In genomic region chr17:46118423-46118850, GRCm38 (mm10) we compare ENCODE assay signal across 22 mouse cellular contexts. TPM values are rescaled to one million over a fixed set of nuclear protein-coding genes. Genes with fewer than 3 reads are reported as not detected.
DNase-seq lines count a peak whose midpoint lies in the region; ATAC-seq lines count a peak whose summit lies in the region.
"Had no signal": no experiment of that assay in that cellular context is flagged by ENCODE, and none has a peak within 500 bp of the region (broad histone marks: within the 10 kb centered on the region; RNA-seq: fewer than 3 reads in every experiment).

No protein-coding gene starts in this region.

- peaks cover 30% of the 10 kb centered on the region for H3K4me1 ChIP-seq in heart, embryonic 10.5 days
- H3K4me1 ChIP-seq in lung, embryonic 15.5 days, result peaks cover 52% of the 10 kb centered on the region
- H3K4me1 ChIP-seq in limb, embryonic 12.5 days (replicated peaks), result peaks cover 39% of the 10 kb centered on the region
- H3K4me1 ChIP-seq: midbrain, embryonic 10.5 days had no signal

- intact Hi-C loops in heart, postnatal 25 days (cut with DNase I), result no loop called here

- H3K9me3 ChIP-seq in heart, embryonic 10.5 days, result no peaks in the 10 kb centered on the region
- H3K9me3 ChIP-seq in lung, embryonic 15.5 days, result no peaks in the 10 kb centered on the region
- no peaks in the 10 kb centered on the region for H3K9me3 ChIP-seq in limb, embryonic 12.5 days
- H3K9me3 ChIP-seq: heart, embryonic 12.5 days; limb, embryonic 15.5 days; midbrain, embryonic 10.5 days; neural tube, embryonic 12.5 days; stomach, embryonic 15.5 days had no signal

- DNase-seq in heart, embryonic 10.5 days (ENCODE audit: low spot score), result no peak
- no peak for DNase-seq in heart, postnatal 25 days (ENCODE audit: low spot score)
- no peak for DNase-seq in lung, postnatal 36 days
- no peak for DNase-seq in cerebellum, adult 11-12 months
- no peak for DNase-seq in natural killer cell, adult 2 months (ENCODE audit: low spot score in 2 of 2)
- DNase-seq: cerebellum, adult 9-10 months; forebrain, postnatal 0 days; gastrocnemius, postnatal 36 days; kidney, postnatal 4 days; right cerebral cortex, adult 18-20 months; thymus, postnatal 25 days had no signal

- H3K9ac ChIP-seq in lung, embryonic 15.5 days, result no peak overlapping the region
- no peak overlapping the region for H3K9ac ChIP-seq in limb, embryonic 12.5 days (replicated peaks)
- H3K9ac ChIP-seq: forebrain, postnatal 0 days; heart, embryonic 12.5 days; hindbrain, embryonic 14.5 days; limb, embryonic 15.5 days; liver, embryonic 14.5 days; stomach, embryonic 15.5 days had no signal

- H3K4me2 ChIP-seq in lung, embryonic 15.5 days, result no peak overlapping the region
- no peak overlapping the region for H3K4me2 ChIP-seq in limb, embryonic 12.5 days
- H3K4me2 ChIP-seq: heart, embryonic 12.5 days; hindbrain, embryonic 14.5 days; limb, embryonic 15.5 days; neural tube, embryonic 12.5 days; stomach, embryonic 15.5 days had no signal

- no peaks in the 10 kb centered on the region for H3K27me3 ChIP-seq in heart, embryonic 10.5 days (ENCODE audit: insufficient read depth, poor library complexity, severe bottlenecking)
- no peaks in the 10 kb centered on the region for H3K27me3 ChIP-seq in lung, embryonic 15.5 days
- H3K27me3 ChIP-seq in limb, embryonic 12.5 days, result no peaks in the 10 kb centered on the region
- H3K27me3 ChIP-seq: heart, embryonic 12.5 days; limb, embryonic 15.5 days; neural tube, embryonic 12.5 days; stomach, embryonic 15.5 days had no signal

- WGBS in heart, embryonic 10.5 days, result 70% methylated on average over 4 of the region's 4 CpGs
- 42% methylated on average over 4 of the region's 4 CpGs for WGBS in lung, embryonic 15.5 days
- 55% methylated on average over 4 of the region's 4 CpGs for WGBS in limb, embryonic 12.5 days

- H3K4me3 ChIP-seq in heart, embryonic 10.5 days, result no peak overlapping the region
- no peak overlapping the region for H3K4me3 ChIP-seq in lung, embryonic 15.5 days
- H3K4me3 ChIP-seq in limb, embryonic 12.5 days (replicated peaks), result no peak overlapping the region
- H3K4me3 ChIP-seq: heart, embryonic 12.5 days; limb, embryonic 15.5 days; midbrain, embryonic 10.5 days; neural tube, embryonic 12.5 days; stomach, embryonic 15.5 days had no signal

- H3K27ac ChIP-seq in heart, embryonic 10.5 days, result 0 out of 2 replicates have a peak overlapping the region, but pooled peaks have one; percentile 6
- peak overlapping the region; percentile 87 for H3K27ac ChIP-seq in lung, embryonic 15.5 days
- peak overlapping the region; percentile 32; the same call in 1 of the 2 replicates for H3K27ac ChIP-seq in limb, embryonic 12.5 days
- H3K27ac ChIP-seq: hindbrain, embryonic 14.5 days; limb, embryonic 15.5 days; liver, embryonic 14.5 days; midbrain, embryonic 10.5 days; neural tube, embryonic 12.5 days; stomach, embryonic 15.5 days had no signal

- ATAC-seq in lung, embryonic 15.5 days (ENCODE audit: borderline replicate concordance, extremely low read depth, low FRiP score, low TSS enrichment), result no peak
- no peak for ATAC-seq in limb, embryonic 12.5 days (ENCODE audit: insufficient number of reproducible peaks, insufficient read depth, low FRiP score, low TSS enrichment, low read depth)
- ATAC-seq: forebrain, postnatal 0 days; inflammation-experienced regulatory T-cells, adult 6 months; lung, postnatal 0 days had no signal

- peaks cover 62% of the 10 kb centered on the region for H3K36me3 ChIP-seq in heart, embryonic 10.5 days
- peaks cover 36% of the 10 kb centered on the region for H3K36me3 ChIP-seq in lung, embryonic 15.5 days
- peaks cover 65% of the 10 kb centered on the region for H3K36me3 ChIP-seq in limb, embryonic 12.5 days

RNA-seq across cellular contexts. Expression of gene Mrps18a, which starts 7.7 kb away (rescaled TPM):
- 150 and 166 TPM in 2 replicates for polyA plus RNA-seq in heart, embryonic 10.5 days (2016; fragmentation: Nextera tagmentation; extraction: Ambion mirVana)
- total RNA-seq in heart, postnatal 25 days (2021), result 100 to 1,000 TPM; 121 to 134 TPM
- polyA plus RNA-seq in lung, embryonic 15.5 days (2015; fragmentation: Nextera tagmentation; extraction: Ambion mirVana), result 143 TPM in 2 replicates
- polyA plus RNA-seq in limb, embryonic 12.5 days (2016; fragmentation: Nextera tagmentation; extraction: Ambion mirVana), result 143 and 144 TPM in 2 replicates

RNA-seq across cellular contexts. Expression of gene Rsph9, which starts 25.6 kb away (rescaled TPM):
- 5.1 and 7.3 TPM in 2 replicates for polyA plus RNA-seq in heart, embryonic 10.5 days (2016; fragmentation: Nextera tagmentation; extraction: Ambion mirVana)
- total RNA-seq in heart, postnatal 25 days (2021), result 1 to 10 TPM; 1.1 to 1.2 TPM
- 17.0 and 19.4 TPM in 2 replicates for polyA plus RNA-seq in lung, embryonic 15.5 days (2015; fragmentation: Nextera tagmentation; extraction: Ambion mirVana)
- polyA plus RNA-seq in limb, embryonic 12.5 days (2016; fragmentation: Nextera tagmentation; extraction: Ambion mirVana), result 9.5 and 12.7 TPM in 2 replicates

RNA-seq across cellular contexts. Expression of gene Mad2l1bp, which starts 34.9 kb away (rescaled TPM):
- polyA plus RNA-seq in heart, embryonic 10.5 days (2016; fragmentation: Nextera tagmentation; extraction: Ambion mirVana), result 39.9 and 41.6 TPM in 2 replicates
- total RNA-seq in heart, postnatal 25 days (2021), result 10 to 100 TPM; 17.2 to 22.4 TPM
- polyA plus RNA-seq in lung, embryonic 15.5 days (2015; fragmentation: Nextera tagmentation; extraction: Ambion mirVana), result 50.3 and 51.8 TPM in 2 replicates
- 36.1 and 36.4 TPM in 2 replicates for polyA plus RNA-seq in limb, embryonic 12.5 days (2016; fragmentation: Nextera tagmentation; extraction: Ambion mirVana)

RNA-seq across cellular contexts. Expression of gene Gtpbp2, which starts 42.4 kb away (rescaled TPM):
- 32.3 and 34.9 TPM in 2 replicates for polyA plus RNA-seq in heart, embryonic 10.5 days (2016; fragmentation: Nextera tagmentation; extraction: Ambion mirVana)
- 10 to 100 TPM; 67.5 to 70.6 TPM for total RNA-seq in heart, postnatal 25 days (2021)
- 40.5 and 50.9 TPM in 2 replicates for polyA plus RNA-seq in lung, embryonic 15.5 days (2015; fragmentation: Nextera tagmentation; extraction: Ambion mirVana)
- 46.5 and 51.0 TPM in 2 replicates for polyA plus RNA-seq in limb, embryonic 12.5 days (2016; fragmentation: Nextera tagmentation; extraction: Ambion mirVana)

Comparison
In these comparisons a context has a peak if more than half of its experiments do, and no peak if none do; other contexts are left out.
1. H3K27ac ChIP-seq: peak in every context shown above with its lines; median percentile 87 in lung, embryonic 15.5 days; 32 in limb, embryonic 12.5 days; 6 in heart, embryonic 10.5 days.